In genomic region chr16:25067276-25068249, GRCm38 (mm10) we compare ENCODE assay signal across 9 mouse cellular contexts.
DNase-seq lines count a peak whose midpoint lies in the region; ATAC-seq and TF ChIP-seq lines count a peak whose summit lies in the region.
"Had no signal": no experiment of that assay in that cellular context is flagged by ENCODE, and none has a peak within 500 bp of the region (broad histone marks: within the 10 kb centered on the region; RNA-seq: fewer than 3 reads in every experiment).

No protein-coding gene starts in this region.

- no peaks in the 10 kb centered on the region for H3K27me3 ChIP-seq in lung, postnatal 0 days (replicated peaks; ENCODE audit: insufficient read depth, low read length)

- no peak overlapping the region for H3K27ac ChIP-seq in layer of hippocampus, adult 2 months
- no peak overlapping the region for H3K27ac ChIP-seq in lung, postnatal 0 days (ENCODE audit: low read length)
- H3K27ac ChIP-seq: macrophage had no signal

- H3K36me3 ChIP-seq in lung, postnatal 0 days (ENCODE audit: insufficient read depth, low read length), result no peaks in the 10 kb centered on the region

- H3K4me1 ChIP-seq in lung, postnatal 0 days (ENCODE audit: insufficient read depth, low read depth, low read length), result no peaks in the 10 kb centered on the region

- peak; percentile 61 for ATAC-seq in lung, postnatal 0 days

- no peak overlapping the region for H3K4me3 ChIP-seq in layer of hippocampus, adult 2 months
- H3K4me3 ChIP-seq in lung, postnatal 0 days (ENCODE audit: low read depth, low read length), result no peak overlapping the region

- 22% methylated on average over 8 of the region's 8 CpGs for WGBS in lung, postnatal 0 days

- intact Hi-C loops in heart, postnatal 10 days (cut with DNase I), result loop anchor here (5.0 to 10.0 kb wide), 2 partner anchors 195 to 353 kb away; no protein-coding TSS in a partner anchor

- no peak for TF ChIP-seq EP300 in lung, postnatal 0 days (IDR thresholded peaks at IDR 0.05)

- no peak for DNase-seq in layer of hippocampus, adult 2 months (ENCODE audit: low spot score in 2 of 2)
- no peak for DNase-seq in layer of hippocampus, postnatal 14 days (ENCODE audit: low spot score in 2 of 2)
- peak; percentile 73 for DNase-seq in ES-CJ7 (ENCODE audit: low read depth, low spot score)
- peak; percentile 60 to 62 for DNase-seq in heart, postnatal 10 days
- peak; percentile 72 for DNase-seq in lung, postnatal 0 days (ENCODE audit: low spot score)
- DNase-seq in ovary, postnatal 36 days (ENCODE audit: low spot score), result no peak
- DNase-seq in left cerebral cortex, adult 9 months (ENCODE audit: low spot score in 2 of 2), result no peak
- DNase-seq in right cerebral cortex, postnatal 36 days (ENCODE audit: low spot score in 2 of 2), result no peak

- H3K9me3 ChIP-seq in lung, postnatal 0 days (ENCODE audit: low read length), result no peaks in the 10 kb centered on the region

- no peak overlapping the region for H3K4me2 ChIP-seq in lung, postnatal 0 days (replicated peaks; ENCODE audit: low read depth, low read length)

- no peak overlapping the region for H3K9ac ChIP-seq in lung, postnatal 0 days (replicated peaks; ENCODE audit: low read depth)

- peak; percentile 68 for TF ChIP-seq CTCF in layer of hippocampus, adult 2 months (conservative IDR thresholded peaks at IDR 0.05)
- peak; percentile 75 for TF ChIP-seq CTCF in lung, postnatal 0 days (IDR thresholded peaks at IDR 0.05)

Comparison
In these comparisons a context has a peak if more than half of its experiments do, and no peak if none do; other contexts are left out.
1. DNase-seq: peak in ES-CJ7 (single experiment), heart, postnatal 10 days (2 of 2) and lung, postnatal 0 days (single experiment); none in layer of hippocampus, adult 2 months (0 of 2), layer of hippocampus, postnatal 14 days (0 of 2), ovary, postnatal 36 days (single experiment), left cerebral cortex, adult 9 months (0 of 2) and right cerebral cortex, postnatal 36 days (0 of 2).